Mouse (Mus musculus): ENCODE data around the gene Chrna1. TPM values are rescaled to one million over a fixed set of nuclear protein-coding genes. Genes with fewer than 3 reads are reported as not detected.
"Not testable (repeated sequence)": the region's sequence is repeated elsewhere in the genome, so short reads cannot be mapped to it uniquely, and the experiment has no call there.

Gene Chrna1
- polyA plus RNA-seq, 1 experiment, result 0.07 TPM

DNA sequence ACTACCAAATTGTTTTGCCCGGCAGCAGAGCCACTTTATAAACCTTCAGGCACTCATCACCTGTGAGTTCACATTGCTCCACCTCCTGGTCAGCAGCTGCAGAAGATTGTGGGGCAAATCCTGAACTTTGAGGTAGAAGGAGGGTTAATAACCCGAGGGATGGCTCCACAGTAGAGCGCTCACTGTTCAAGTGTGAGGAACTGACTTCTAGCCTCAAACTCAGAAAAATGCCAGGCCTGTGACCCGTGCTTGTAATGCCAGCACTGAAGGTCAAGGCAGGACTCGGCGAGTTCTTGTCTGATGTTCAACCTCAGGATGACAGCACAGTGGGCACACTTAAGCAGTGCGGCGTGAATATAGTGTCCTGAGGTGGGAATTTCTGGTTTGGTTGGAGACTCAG is 22.2 kb downstream of the Chrna1 start:
- Histone ChIP-seq H3K27ac (ENCODE audit: control insufficient read depth, insufficient read depth, low read length) (no peak overlapping the region), H3K27me3 (ENCODE audit: control insufficient read depth, insufficient read depth, low read length) (no peaks in the 10 kb centered on the region), H3K36me3 (ENCODE audit: control insufficient read depth, insufficient read depth, low read length) (no peaks in the 10 kb centered on the region), H3K4me1 (replicated peaks; ENCODE audit: control insufficient read depth, insufficient read depth, low read length) (peaks cover 3% of the 10 kb centered on the region; the same call in 1 of the 2 replicates), H3K4me3 (ENCODE audit: control insufficient read depth, insufficient read depth, low read length) (no peak overlapping the region)
- DNase-seq, result no peak
- WGBS, result 89% methylated on average over 8 of the region's 8 CpGs
- TF ChIP-seq CTCF (IDR thresholded peaks at IDR 0.05; ENCODE audit: borderline replicate concordance, control insufficient read depth, extremely low read depth, insufficient read depth, low read length, poor library complexity) (no peak), POLR2A (IDR thresholded peaks at IDR 0.05; ENCODE audit: control insufficient read depth, extremely low read depth, insufficient read depth, low read length, poor library complexity) (no peak)

DNA sequence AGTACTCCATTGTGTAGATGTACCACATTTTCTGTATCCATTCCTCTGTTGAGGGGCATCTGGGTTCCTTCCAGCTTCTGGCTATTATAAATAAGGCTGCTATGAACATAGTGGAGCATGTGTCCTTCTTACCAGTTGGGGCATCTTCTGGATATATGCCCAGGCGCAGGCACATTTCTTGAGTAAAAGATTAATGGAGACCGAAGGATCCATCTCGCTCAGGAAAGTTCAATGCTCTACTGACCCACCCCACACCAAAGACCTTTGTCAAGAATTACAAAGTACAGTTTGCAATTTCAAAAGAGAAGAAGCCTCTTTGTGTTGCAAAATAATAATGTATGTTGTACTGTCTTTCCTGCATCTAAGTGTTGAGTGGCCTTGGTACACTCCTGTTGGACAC is 23.1 kb downstream of the Chrna1 start:
- H3K4me3 ChIP-seq (ENCODE audit: control insufficient read depth, insufficient read depth, low read length); H3K27me3 ChIP-seq (ENCODE audit: control insufficient read depth, insufficient read depth, low read length); DNase-seq; H3K36me3 ChIP-seq (ENCODE audit: control insufficient read depth, insufficient read depth, low read length); H3K4me1 ChIP-seq (replicated peaks; ENCODE audit: control insufficient read depth, insufficient read depth, low read length); H3K27ac ChIP-seq (ENCODE audit: control insufficient read depth, insufficient read depth, low read length): not testable (repeated sequence)
- 98% methylated on average over 3 of the region's 3 CpGs for WGBS

DNA sequence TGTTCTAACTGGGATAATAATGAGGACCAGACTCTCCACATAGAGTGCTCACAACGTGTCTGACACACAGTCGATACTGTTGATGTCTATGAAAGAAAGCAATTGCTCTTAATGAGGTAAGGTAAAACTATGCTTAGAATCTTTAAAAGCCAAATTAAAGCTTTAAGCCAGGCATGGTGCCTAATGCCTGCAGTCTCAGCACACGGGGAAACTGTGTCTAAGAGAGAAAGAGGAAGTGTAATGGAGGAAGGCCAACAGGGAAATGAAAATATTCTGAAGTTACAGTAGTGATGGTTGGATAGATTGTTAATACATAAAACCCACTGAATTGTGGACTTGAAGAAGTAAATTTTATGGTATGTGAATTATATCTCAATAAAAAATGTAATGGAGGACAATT is 25.7 kb downstream of the Chrna1 start:
- H3K4me1 ChIP-seq (replicated peaks; ENCODE audit: control insufficient read depth, insufficient read depth, low read length), result no peaks in the 10 kb centered on the region
- no peak overlapping the region for H3K27ac ChIP-seq (ENCODE audit: control insufficient read depth, insufficient read depth, low read length)
- no peak for TF ChIP-seq POLR2A (IDR thresholded peaks at IDR 0.05; ENCODE audit: control insufficient read depth, extremely low read depth, insufficient read depth, low read length, poor library complexity)
- no peak for TF ChIP-seq CTCF (IDR thresholded peaks at IDR 0.05; ENCODE audit: borderline replicate concordance, control insufficient read depth, extremely low read depth, insufficient read depth, low read length, poor library complexity)
- no peaks in the 10 kb centered on the region for H3K36me3 ChIP-seq (ENCODE audit: control insufficient read depth, insufficient read depth, low read length)
- no peak overlapping the region for H3K4me3 ChIP-seq (ENCODE audit: control insufficient read depth, insufficient read depth, low read length)
- H3K27me3 ChIP-seq (ENCODE audit: control insufficient read depth, insufficient read depth, low read length), result no peaks in the 10 kb centered on the region
- WGBS, result 71% methylated on average over 3 of the region's 3 CpGs
- DNase-seq, result no peak

DNA sequence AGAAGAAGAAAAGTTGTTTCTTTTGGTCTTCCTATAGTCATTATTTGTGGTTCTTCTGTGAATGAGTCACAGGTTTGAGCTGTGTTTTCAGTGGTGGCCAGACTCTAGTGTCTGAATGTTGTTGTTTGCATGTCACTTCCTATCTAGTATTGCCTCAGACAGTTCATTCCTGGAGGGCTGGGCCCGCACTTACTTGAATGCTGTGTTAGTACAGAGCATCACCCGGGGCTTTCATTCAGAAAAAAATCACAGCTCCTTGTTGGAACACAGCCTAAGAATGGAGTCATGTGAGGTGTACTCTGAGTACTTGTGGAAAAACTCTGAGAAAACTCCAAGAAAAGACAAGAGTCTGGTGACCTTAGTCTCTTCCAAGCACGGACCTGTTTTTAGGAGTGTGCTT is 27.2 kb downstream of the Chrna1 start:
- no peak overlapping the region for H3K4me3 ChIP-seq (ENCODE audit: control insufficient read depth, insufficient read depth, low read length)
- H3K27me3 ChIP-seq (ENCODE audit: control insufficient read depth, insufficient read depth, low read length), result no peaks in the 10 kb centered on the region
- no peak for DNase-seq
- H3K36me3 ChIP-seq (ENCODE audit: control insufficient read depth, insufficient read depth, low read length), result no peaks in the 10 kb centered on the region
- H3K27ac ChIP-seq (ENCODE audit: control insufficient read depth, insufficient read depth, low read length), result no peak overlapping the region
- 92% methylated on average over 3 of the region's 3 CpGs for WGBS
- H3K4me1 ChIP-seq (replicated peaks; ENCODE audit: control insufficient read depth, insufficient read depth, low read length), result no peaks in the 10 kb centered on the region
- TF ChIP-seq CTCF (IDR thresholded peaks at IDR 0.05; ENCODE audit: borderline replicate concordance, control insufficient read depth, extremely low read depth, insufficient read depth, low read length, poor library complexity) (no peak), POLR2A (IDR thresholded peaks at IDR 0.05; ENCODE audit: control insufficient read depth, extremely low read depth, insufficient read depth, low read length, poor library complexity) (no peak)

DNA sequence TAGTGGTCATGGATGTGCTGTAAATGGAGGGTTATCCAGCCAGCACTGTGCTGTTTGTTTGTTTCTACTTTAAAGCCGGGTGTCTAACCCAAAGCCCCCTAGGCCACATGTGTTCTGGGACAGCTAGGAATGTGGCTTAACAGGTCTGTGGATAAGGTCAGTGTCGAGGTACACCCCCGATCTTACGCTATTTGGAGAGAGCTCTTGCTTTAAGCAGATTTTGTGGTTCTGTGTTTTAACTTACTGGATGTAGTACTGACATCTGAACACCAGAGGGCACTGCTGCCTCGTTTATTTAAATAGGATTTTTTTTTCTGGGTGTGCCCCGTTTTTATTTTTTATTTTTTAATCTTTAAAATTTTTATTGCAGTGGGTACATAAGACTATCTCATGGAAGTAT is 29.4 kb downstream of the Chrna1 start:
- H3K4me3 ChIP-seq (ENCODE audit: control insufficient read depth, insufficient read depth, low read length), result no peak overlapping the region
- 16% methylated on average over 6 of the region's 6 CpGs for WGBS
- no peak overlapping the region for H3K27ac ChIP-seq (ENCODE audit: control insufficient read depth, insufficient read depth, low read length)
- H3K36me3 ChIP-seq (ENCODE audit: control insufficient read depth, insufficient read depth, low read length), result no peaks in the 10 kb centered on the region
- no peaks in the 10 kb centered on the region for H3K4me1 ChIP-seq (replicated peaks; ENCODE audit: control insufficient read depth, insufficient read depth, low read length)
- no peak for DNase-seq
- no peaks in the 10 kb centered on the region for H3K27me3 ChIP-seq (ENCODE audit: control insufficient read depth, insufficient read depth, low read length)
- TF ChIP-seq POLR2A (IDR thresholded peaks at IDR 0.05; ENCODE audit: control insufficient read depth, extremely low read depth, insufficient read depth, low read length, poor library complexity) (no peak), CTCF (IDR thresholded peaks at IDR 0.05; ENCODE audit: borderline replicate concordance, control insufficient read depth, extremely low read depth, insufficient read depth, low read length, poor library complexity) (no peak)

DNA sequence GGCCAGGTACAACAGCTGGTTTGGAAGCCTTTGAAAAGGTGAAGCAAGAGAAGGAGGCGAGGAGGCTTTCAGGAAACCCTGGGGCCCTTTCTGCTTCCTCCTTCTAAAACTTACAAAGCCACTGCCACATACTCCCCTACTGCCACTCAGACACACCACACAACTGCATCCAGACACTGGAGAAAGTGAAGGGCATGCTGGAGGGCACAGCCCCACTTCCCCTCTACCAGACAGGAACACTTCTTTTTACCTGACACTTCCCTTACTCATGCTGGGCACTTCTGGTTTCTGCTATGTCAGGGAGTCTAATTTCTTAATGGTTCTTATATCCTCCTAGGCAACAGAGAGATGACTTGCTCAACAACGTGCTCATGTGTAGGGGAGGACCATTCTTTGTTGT is 31.6 kb downstream of the Chrna1 start:
- H3K4me1 ChIP-seq (replicated peaks; ENCODE audit: control insufficient read depth, insufficient read depth, low read length), result no peaks in the 10 kb centered on the region
- no peak for DNase-seq
- no peak overlapping the region for H3K4me3 ChIP-seq (ENCODE audit: control insufficient read depth, insufficient read depth, low read length)
- no peak for TF ChIP-seq POLR2A (IDR thresholded peaks at IDR 0.05; ENCODE audit: control insufficient read depth, extremely low read depth, insufficient read depth, low read length, poor library complexity)
- H3K27me3 ChIP-seq (ENCODE audit: control insufficient read depth, insufficient read depth, low read length), result no peaks in the 10 kb centered on the region
- H3K27ac ChIP-seq (ENCODE audit: control insufficient read depth, insufficient read depth, low read length), result no peak overlapping the region
- 15% methylated on average over 2 of the region's 2 CpGs for WGBS
- H3K36me3 ChIP-seq (ENCODE audit: control insufficient read depth, insufficient read depth, low read length), result no peaks in the 10 kb centered on the region

DNA sequence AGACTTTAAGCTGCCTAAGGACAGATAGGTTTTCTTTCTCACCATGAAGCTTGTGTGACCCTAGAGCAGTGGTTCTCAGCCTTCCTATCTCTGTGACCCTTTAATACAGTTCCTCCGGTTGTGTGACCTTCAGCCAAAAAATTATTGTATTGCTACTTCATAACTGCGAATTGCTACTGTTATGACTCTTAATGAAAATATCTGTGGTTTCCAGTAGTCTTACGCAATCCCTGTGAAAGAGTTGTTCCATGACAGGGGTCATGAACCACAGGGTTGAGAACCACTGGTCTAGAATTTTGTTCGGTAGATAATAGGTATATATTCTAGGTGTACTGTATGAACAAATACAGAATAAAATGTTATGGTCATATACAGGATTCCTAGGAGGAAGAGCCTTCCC is 32.9 kb downstream of the Chrna1 start:
- 79% methylated on average over 4 of the region's 4 CpGs for WGBS

More for the DNA sequence above, 32.9 kb downstream of the Chrna1 start:
- no peak overlapping the region for H3K27ac ChIP-seq (ENCODE audit: control insufficient read depth, insufficient read depth, low read length)
- TF ChIP-seq CTCF (IDR thresholded peaks at IDR 0.05; ENCODE audit: borderline replicate concordance, control insufficient read depth, extremely low read depth, insufficient read depth, low read length, poor library complexity), result no peak
- TF ChIP-seq POLR2A (IDR thresholded peaks at IDR 0.05; ENCODE audit: control insufficient read depth, extremely low read depth, insufficient read depth, low read length, poor library complexity), result no peak
- H3K27me3 ChIP-seq (ENCODE audit: control insufficient read depth, insufficient read depth, low read length), result no peaks in the 10 kb centered on the region
- H3K4me1 ChIP-seq (replicated peaks; ENCODE audit: control insufficient read depth, insufficient read depth, low read length), result no peaks in the 10 kb centered on the region
- no peak for DNase-seq
- H3K36me3 ChIP-seq (ENCODE audit: control insufficient read depth, insufficient read depth, low read length), result no peaks in the 10 kb centered on the region
- H3K4me3 ChIP-seq (ENCODE audit: control insufficient read depth, insufficient read depth, low read length), result no peak overlapping the region
